Mouse (Mus musculus) adrenal gland (tissue): ENCODE results near the gene Gm14743.
"Not testable (repeated sequence)": the region's sequence is repeated elsewhere in the genome, so short reads cannot be mapped to it uniquely, and the experiment has no call there.

Experiments used
- intact Hi-C: fragments of 180-260 bp; cut with DNase I; formaldehyde crosslinking; loops from one replicate; pipeline ENCODE4 v1.15.1; 2025
- long read RNA-seq, 2 experiments: library from polyadenylated mRNA; unstranded; transcript quantifications; one replicate each; pipeline ENCODE4 v2.0.0; 2020; ENCODE audit warnings: borderline replicate concordance in 1 of 2; ENCODE audit not compliant: insufficient replicate concordance in 1 of 2

Gm14743 gene
- long read RNA-seq, experiment 1, result 0 reads
- long read RNA-seq, experiment 2, result 0 reads

GRCm38 (mm10) chrX:78245821-78246220 is at the start of gene Gm14743:
Gm14743 (minus strand) TSS chrX:78245921.
- intact Hi-C loops, result not testable (repeated sequence)

GRCm38 (mm10) chrX:78202829-78203228 is 42.9 kb downstream of the Gm14743 start:
- intact Hi-C loops, result no loop called here

DNA sequence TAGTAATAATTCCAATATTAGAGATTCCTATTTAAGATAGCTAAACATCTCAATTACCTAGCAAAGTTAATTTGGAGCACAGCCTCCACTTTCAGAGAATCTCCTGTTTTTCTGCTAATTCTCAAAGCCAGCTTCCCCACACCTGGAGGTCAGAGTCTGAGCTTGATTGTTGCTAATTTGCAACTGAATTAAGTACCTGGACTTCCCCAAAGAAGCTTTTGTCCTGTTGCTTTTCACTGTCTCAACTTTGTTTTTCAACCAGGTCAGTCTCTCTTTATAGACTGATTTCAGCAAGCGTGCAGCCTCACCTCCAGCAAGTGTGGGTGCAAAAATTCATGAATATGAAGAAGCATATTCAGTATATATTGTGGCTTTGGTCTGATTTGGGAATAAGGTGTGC is 43.5 kb downstream of the Gm14743 start:
- intact Hi-C loops, result not testable (repeated sequence)
